Mouse (Mus musculus) ES-Bruce4 (cell line): ENCODE results near the gene Zbtb40. TPM values are rescaled to one million over a fixed set of nuclear protein-coding genes. Genes with fewer than 3 reads are reported as not detected.

Experiments
- H3K27ac ChIP-seq: 2 replicates; pipeline ENCODE4 v1.5.1; 2012; ENCODE audit warnings: low read length, inconsistent platforms; ENCODE audit not compliant: insufficient read depth
- H3K27me3 ChIP-seq: 2 replicates; pipeline ENCODE4 v1.6.1; 2012; ENCODE audit warnings: mild to moderate bottlenecking, low read length, inconsistent platforms; ENCODE audit not compliant: control insufficient read depth, poor library complexity, insufficient read depth, severe bottlenecking
- H3K36me3 ChIP-seq: 2 replicates; pipeline ENCODE4 v1.6.1; 2012; ENCODE audit warnings: inconsistent platforms, mild to moderate bottlenecking, low read length, moderate library complexity; ENCODE audit not compliant: control insufficient read depth, poor library complexity, insufficient read depth, severe bottlenecking
- H3K4me1 ChIP-seq: one replicate; pipeline ENCODE4 v1.8.1; 2011; ENCODE audit warnings: low read length; ENCODE audit not compliant: control insufficient read depth, insufficient read depth
- H3K4me3 ChIP-seq: 2 replicates; pipeline ENCODE4 v1.5.1; 2011; ENCODE audit warnings: low read depth, mild to moderate bottlenecking, low read length
- H3K9ac ChIP-seq: 2 replicates; pipeline ENCODE4 v1.6.1; 2012; ENCODE audit warnings: low read depth, mild to moderate bottlenecking, inconsistent platforms; ENCODE audit not compliant: poor library complexity, severe bottlenecking
- H3K9me3 ChIP-seq: replicated peaks from 2 replicates; pipeline ENCODE4 v1.6.1; 2012; ENCODE audit warnings: mild to moderate bottlenecking, low read length, inconsistent platforms; ENCODE audit not compliant: control insufficient read depth, poor library complexity, insufficient read depth, severe bottlenecking
- CTCF ChIP-seq: IDR thresholded peaks from one replicate; pipeline ENCODE4 v1.8.1; 2011; ENCODE audit warnings: low read depth, low read length
- EP300 ChIP-seq: IDR thresholded peaks from 2 replicates; pipeline ENCODE4 v1.6.1; 2011; ENCODE audit warnings: low read depth, low read length; ENCODE audit not compliant: insufficient read depth
- POLR2A ChIP-seq: IDR thresholded peaks from one replicate; pipeline ENCODE4 v1.8.1; 2011; ENCODE audit warnings: low read length; ENCODE audit not compliant: insufficient read depth
- polyA plus RNA-seq: library from polyadenylated mRNA; stranded (reverse); fragments of >200 nt; gene quantifications from 2 replicates; pipeline ENCODE4 v1.2.4, GENCODE M21; 2011; ENCODE audit warnings: low read depth; ENCODE audit not compliant: missing spikeins, insufficient read depth, insufficient read length

Zbtb40 gene
- polyA plus RNA-seq, 1 experiment = 8.0 TPM

DNA sequence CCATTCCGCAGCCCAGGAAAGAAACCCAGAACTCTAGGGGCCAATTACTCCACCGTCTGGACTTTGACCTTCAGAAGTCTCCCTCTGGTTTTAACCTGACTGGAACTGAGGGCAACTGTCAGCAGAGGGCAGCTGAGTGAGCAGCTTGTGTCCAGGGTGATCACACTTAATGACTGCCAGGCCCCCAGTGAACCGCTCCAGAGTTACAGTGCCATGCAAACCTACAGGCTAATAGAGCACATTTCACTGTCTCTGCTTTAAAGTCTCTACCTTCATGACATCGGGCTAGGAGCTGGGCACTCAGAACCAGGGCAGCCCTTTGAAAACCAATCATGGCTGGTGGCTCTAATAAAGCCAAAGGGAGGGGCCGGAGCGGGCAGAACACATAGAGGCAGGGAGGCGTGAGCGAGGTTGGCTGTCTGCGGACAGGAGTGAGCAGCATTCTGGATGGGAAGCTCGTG is 7.4 kb downstream of the Zbtb40 start:
- no peaks in the 10 kb centered on the region for H3K27me3 ChIP-seq
- no peaks in the 10 kb centered on the region for H3K36me3 ChIP-seq
- H3K9me3 ChIP-seq = no peaks in the 10 kb centered on the region
- H3K4me3 ChIP-seq = no peak overlapping the region
- H3K4me1 ChIP-seq = no peaks in the 10 kb centered on the region
- H3K9ac ChIP-seq = no peak overlapping the region
- H3K27ac ChIP-seq = no peak overlapping the region
- TF ChIP-seq POLR2A (no peak), EP300 (no peak), CTCF (no peak)

DNA sequence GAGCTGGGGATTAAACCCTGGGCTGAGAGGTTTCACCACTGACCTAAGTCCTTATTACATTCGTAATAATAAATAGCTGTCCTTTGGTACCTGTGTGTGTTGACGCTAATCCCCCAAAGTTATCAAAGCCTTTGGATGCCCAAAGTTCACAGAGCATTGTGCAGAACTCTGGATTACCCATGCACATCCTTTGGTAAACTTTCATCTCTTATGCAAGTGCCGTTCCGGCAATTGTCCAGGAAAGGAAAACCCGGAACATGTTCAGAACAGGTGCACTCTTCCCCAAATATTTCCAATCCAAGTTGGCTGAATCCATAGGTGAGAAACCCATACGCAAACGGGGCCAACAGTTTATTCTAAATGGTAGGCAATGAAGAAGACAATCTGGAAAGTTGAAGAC is 9.2 kb downstream of the Zbtb40 start:
- Histone ChIP-seq H3K27ac (no peak overlapping the region), H3K27me3 (no peaks in the 10 kb centered on the region), H3K36me3 (no peaks in the 10 kb centered on the region), H3K9me3 (no peaks in the 10 kb centered on the region), H3K4me3 (no peak overlapping the region), H3K4me1 (no peaks in the 10 kb centered on the region), H3K9ac (no peak overlapping the region)
- TF ChIP-seq POLR2A = no peak
- no peak for TF ChIP-seq CTCF

DNA sequence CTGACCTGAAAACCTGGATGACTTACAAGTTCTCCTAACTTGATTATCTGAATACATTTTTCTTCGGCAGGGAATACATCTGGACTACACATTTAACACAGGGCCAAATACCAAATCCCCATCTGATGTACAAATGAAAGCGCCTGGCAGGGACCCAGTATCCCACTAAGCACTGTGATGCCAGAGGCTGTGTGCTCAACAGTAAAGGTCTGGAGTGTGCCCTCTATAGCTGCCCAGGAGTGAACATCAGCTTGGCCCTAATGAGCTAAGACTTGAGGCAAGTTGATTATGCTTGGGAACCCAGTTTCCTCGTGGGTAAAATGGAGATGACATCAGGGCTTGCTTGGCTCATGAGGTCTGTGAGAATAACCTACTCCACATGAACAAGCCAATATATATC is 10.1 kb downstream of the Zbtb40 start:
- Histone ChIP-seq H3K9me3 (no peaks in the 10 kb centered on the region), H3K4me3 (no peak overlapping the region), H3K27me3 (no peaks in the 10 kb centered on the region), H3K9ac (no peak overlapping the region), H3K36me3 (no peaks in the 10 kb centered on the region), H3K27ac (no peak overlapping the region), H3K4me1 (no peaks in the 10 kb centered on the region)
- no peak for TF ChIP-seq POLR2A
- no peak for TF ChIP-seq EP300
- TF ChIP-seq CTCF = no peak

DNA sequence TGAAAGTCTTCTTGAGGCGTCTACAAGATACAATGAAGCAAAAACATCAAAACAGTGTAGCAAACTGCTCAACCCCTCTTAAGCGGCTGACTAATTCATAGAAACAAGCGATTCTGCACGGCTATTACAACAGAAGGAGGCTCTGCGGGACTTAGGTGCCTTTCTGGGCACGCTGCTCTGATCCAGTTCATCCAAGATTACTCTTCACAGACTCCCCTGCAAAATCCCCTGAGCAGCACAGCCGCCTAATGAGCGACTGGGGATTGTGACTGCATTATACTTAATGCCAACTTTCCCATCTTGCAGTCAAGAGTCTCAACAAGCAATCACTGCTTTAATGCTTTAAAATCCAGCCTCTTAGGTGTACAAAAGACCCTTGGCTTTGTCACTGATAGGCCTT is 10.5 kb downstream of the Zbtb40 start:
- Histone ChIP-seq H3K27ac (no peak overlapping the region), H3K9me3 (no peaks in the 10 kb centered on the region), H3K4me1 (no peaks in the 10 kb centered on the region), H3K9ac (no peak overlapping the region), H3K36me3 (no peaks in the 10 kb centered on the region), H3K27me3 (no peaks in the 10 kb centered on the region), H3K4me3 (no peak overlapping the region)
- TF ChIP-seq EP300 = no peak
- no peak for TF ChIP-seq CTCF
- TF ChIP-seq POLR2A = no peak

DNA sequence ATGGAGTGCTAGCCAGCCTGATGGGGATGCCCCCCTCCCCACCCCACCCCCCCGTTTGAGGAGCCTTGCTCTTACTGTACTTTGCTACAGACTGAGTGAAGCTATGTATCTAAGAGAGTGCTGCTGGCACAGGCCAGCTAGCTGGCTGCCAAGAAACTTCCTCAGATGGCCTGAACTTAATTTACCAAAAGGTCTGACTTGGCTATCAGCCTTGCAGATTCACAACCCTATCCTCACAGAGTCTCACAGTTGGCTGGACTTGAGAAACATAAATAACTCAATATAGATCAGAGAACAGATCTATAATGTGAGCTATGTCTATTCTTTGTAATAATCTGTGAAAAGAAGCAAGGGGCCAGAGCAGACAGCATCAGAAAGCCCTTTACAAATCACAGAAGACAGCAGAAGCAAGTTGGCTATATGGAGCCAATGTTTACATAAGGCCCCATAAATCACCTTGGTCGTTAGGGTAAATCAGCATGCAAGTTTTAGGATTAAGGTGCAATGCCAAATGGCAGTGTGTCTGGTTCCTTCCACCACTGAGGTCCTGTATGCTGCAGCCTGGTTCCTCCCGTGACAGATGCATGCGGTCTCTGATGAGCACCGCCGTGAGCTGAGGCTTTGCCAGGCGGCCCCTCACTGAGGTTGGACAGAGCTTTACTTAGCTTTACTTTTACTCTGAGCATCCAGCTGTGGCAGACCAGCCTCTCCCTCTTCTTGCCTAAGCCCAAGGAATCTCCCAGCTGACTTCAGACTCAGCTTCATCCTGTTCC is 15.3 kb downstream of the Zbtb40 start:
- no peaks in the 10 kb centered on the region for H3K9me3 ChIP-seq
- H3K36me3 ChIP-seq = no peaks in the 10 kb centered on the region
- no peak overlapping the region for H3K9ac ChIP-seq
- no peak overlapping the region for H3K27ac ChIP-seq
- TF ChIP-seq EP300 = no peak
- no peak for TF ChIP-seq CTCF
- TF ChIP-seq POLR2A = no peak
- H3K4me3 ChIP-seq = no peak overlapping the region
- H3K27me3 ChIP-seq = no peaks in the 10 kb centered on the region
- no peaks in the 10 kb centered on the region for H3K4me1 ChIP-seq

DNA sequence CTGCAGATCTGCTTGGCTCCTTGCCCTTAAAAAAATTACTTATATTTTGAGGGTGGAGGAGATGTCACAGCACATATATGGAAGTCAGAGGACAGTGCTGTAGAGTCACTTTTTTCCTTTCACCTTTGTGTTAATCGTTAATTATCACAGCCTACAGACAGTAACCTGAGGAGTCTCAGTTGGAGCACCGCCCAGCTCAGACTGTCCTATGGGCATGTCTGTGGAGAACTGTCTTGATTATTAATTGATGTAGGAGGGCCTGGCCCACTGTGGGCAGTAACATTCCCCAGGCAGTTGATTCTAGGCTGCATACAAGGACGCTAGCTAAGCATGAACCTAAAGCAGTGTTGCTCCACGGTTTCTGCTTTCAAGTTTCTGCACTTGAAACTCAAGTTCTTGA is 16.1 kb downstream of the Zbtb40 start:
- H3K4me3 ChIP-seq = no peak overlapping the region

More for the DNA sequence above, 16.1 kb downstream of the Zbtb40 start:
- H3K27me3 ChIP-seq = no peaks in the 10 kb centered on the region
- TF ChIP-seq POLR2A (no peak), CTCF (no peak), EP300 (no peak)
- H3K27ac ChIP-seq = no peak overlapping the region
- H3K4me1 ChIP-seq = no peaks in the 10 kb centered on the region
- no peaks in the 10 kb centered on the region for H3K9me3 ChIP-seq
- no peak overlapping the region for H3K9ac ChIP-seq
- no peaks in the 10 kb centered on the region for H3K36me3 ChIP-seq
